Mouse (Mus musculus): ENCODE data around the gene Amz1.

The Amz1 gene

DNA sequence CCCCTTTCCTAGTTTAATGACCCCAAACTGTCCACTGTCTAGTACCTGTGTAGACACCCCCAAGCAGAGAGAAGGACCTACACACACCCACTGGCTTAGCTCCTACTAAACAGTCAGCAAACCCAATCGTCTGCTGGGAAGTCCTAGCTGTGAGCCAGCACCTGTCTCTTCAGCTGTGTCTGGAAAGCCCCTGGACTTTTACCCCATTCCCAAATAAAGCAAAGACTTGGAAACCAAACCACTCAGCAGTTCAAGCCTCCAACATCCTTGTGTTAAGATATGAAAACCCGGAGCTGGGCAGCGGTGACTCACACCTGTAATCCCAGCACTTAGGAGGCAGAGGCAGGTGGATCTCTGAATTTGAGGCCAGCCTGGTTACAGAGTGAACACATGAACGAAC, 42.6 kb downstream of the Amz1 start:
- no peak for DNase-seq (ENCODE audit: low read depth, low spot score)

DNA sequence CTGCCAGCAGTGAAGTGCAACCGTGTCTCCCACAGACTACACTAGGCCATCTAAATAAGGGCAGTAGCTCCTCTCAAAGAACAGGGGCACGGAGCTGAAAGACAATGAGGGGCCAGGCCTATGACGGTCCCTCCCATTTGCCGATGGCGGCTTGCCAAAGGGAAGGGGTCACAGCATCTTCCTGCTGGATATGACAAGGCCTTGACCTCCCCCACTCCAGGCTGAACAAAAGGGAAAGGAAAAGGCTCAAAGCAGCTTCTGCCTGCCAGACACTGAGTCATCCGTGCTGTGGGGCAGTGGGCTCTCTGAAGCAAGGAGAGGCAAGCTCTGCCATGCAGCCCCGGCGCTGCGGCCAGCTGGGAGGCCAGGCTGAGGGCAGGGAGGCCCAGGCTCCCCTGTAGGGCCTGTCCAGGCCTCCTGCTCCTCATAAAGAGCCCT, 43.8 kb downstream of the Amz1 start:
- peak; percentile 49 for DNase-seq (ENCODE audit: low read depth, low spot score)

DNA sequence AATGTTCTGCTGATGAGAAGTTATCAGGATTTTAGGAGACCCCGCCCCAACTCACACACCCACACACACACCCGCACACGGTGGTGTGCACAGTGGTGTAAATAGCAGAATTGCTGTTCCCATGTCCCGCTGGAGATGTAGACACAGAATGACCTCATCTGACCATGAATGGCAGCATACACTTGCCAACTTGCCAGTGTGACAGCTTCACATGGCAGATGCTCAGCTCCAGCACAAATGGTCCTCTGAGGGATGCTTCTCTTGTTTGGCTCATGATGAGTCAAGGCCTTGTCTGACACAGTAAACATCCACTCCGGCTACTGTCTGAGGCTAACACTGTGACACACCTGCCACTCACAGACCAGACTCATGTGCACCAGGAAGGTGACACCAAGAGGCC, 44.4 kb downstream of the Amz1 start:
- DNase-seq (ENCODE audit: low read depth, low spot score): no peak

DNA sequence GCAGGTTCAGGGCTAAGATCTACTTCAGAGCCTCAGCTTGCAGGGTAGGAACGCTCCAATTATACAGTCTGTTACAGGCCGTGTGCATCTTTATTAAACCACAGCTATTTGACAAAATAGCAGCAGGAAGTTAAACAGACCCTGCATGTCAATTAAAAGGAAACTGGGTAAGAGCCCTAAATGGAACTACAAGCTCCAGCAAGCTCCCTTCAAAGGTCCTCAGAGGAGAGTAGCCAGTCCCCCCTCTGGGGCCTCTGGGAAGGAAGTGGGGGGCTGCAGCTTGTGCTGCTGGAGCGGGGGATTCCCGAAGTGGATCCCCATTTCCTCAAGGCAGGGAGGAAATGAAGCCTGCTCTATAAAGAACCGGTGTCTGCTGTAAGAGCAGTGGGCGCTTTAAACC, 47.7 kb downstream of the Amz1 start:
- no peak for DNase-seq (ENCODE audit: low read depth, low spot score)

DNA sequence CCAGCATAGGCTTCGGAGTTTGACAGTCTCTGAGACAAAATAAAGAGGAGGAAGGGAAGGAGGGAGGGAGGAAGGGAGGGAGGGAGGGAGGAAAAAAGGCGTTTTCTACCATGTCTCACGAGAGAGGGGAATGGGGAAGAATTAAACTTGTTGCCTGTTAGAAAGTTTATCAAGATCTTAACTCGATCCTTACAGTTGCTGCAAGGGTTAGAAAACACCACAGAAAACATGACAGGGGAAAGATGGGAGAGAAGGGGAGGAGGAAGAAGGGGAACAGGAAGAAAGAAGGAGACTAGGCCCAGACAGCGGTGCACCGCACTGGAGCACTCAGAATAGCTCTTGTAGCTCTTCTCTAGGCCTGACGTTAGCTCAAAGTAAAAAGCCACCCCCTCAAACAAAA, 48.2 kb downstream of the Amz1 start:
- no peak for DNase-seq (ENCODE audit: low read depth, low spot score)

DNA sequence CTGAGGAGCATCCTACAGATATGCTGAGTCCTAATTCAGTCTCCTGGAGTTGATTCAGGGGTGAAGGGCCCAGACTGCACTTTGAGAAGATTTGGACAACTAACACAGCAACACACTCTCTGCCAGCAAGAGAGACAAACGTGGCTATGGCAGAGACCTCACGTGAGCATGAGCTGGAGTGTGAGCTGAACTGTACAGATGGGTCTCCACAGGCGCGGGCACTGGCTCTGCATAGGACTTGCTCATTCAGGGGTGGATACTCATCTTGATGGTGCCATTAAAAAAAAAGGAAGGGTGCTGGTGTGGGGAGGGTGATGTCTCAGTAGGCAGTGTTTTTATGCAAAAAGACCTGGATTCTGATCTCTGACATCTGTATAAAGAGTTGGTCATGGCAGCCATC, 51.2 kb downstream of the Amz1 start:
- no peak for DNase-seq (ENCODE audit: low read depth, low spot score)

DNA sequence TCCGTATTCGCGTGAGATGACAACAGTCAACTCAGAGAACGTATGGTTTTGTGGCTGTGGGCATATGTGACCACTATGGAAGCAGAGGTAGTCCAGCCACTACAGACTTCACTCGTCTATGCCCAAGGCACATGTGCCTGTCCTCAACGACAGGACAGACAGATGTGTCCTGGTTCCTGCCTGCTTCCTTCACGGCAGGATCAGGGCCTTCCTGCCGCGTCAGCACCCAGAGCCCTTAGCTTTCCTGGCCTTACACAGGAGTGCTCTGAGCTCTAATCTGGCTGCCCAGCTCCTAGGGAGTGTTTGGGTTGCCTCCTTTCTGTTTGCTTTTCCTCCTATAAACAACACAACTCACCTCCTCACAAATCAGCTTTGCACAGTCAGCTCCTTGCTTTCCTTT, 53.0 kb downstream of the Amz1 start:
- no peak for DNase-seq (ENCODE audit: low read depth, low spot score)

DNA sequence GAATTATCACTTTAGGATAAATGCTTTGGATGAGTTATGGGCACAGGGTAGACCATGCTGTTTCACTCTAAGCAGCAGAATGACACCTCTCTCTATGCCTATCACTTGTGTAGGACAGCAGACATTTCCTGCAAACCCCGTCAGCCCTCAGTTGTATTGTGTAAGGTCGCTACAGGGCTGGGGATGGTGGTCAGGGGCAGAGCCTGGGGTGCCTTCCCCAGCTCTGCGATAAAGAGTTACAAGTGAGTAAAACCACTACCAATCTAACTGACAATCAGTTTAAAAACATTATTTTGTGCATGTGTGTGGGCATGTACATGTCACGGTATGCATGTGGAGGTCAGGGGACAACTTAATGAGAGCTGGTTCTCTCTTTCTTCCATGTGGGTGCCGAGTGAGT, 57.2 kb downstream of the Amz1 start:
- no peak for DNase-seq (ENCODE audit: low read depth, low spot score)

DNA sequence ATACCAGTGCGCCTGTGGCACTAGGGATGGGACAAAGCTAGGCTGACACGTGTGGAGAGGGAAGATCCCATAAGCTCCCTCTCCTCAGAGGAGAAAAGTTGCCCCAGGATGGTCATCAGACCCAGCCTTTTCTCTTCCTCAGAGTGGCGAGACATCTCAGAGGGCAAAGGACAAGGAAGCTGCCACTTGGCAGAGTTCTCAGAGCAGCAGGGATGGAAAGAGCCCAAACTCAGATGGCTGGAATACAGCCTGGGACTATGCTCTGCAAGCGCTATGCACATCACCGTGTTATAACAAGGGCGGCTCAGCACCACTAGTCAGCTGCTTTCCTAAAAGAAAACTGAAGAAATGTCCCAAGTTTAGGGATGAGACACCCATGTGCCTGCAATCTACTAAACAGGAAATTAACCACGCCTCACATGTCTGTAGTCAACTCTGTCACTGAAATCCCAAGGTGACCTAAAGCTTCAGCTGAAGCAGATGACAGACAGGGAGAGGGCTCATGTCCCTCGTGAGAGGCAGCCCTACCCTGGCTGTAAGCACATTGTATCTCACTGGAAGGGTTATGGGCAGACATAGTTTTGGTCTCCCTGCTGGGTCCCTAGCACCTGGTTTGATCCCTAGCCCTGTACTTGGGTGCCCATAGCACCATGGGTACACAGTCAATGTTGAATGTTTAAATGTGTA, 58.1 kb downstream of the Amz1 start:
- DNase-seq (ENCODE audit: low read depth, low spot score): no peak

DNA sequence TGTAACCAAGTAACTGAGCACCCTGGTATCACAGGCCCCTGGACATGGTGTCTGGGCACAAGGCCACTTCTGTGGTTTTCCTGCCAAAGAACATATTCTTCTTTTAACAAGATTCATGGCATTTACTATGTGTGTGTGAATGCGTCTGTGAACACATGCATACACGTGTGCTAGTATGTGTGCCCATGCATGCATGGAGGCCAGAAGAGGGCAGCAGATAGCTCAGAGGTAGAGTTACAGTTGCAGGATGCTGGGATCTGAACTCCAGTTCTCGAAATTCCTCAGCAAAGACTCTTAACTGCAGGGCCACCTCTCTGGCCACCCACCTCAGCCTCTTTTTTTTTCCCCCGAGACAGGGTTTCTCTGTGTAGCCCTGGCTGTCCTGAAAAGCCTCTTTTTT, 59.6 kb downstream of the Amz1 start:
- DNase-seq (ENCODE audit: low read depth, low spot score): no peak

DNA sequence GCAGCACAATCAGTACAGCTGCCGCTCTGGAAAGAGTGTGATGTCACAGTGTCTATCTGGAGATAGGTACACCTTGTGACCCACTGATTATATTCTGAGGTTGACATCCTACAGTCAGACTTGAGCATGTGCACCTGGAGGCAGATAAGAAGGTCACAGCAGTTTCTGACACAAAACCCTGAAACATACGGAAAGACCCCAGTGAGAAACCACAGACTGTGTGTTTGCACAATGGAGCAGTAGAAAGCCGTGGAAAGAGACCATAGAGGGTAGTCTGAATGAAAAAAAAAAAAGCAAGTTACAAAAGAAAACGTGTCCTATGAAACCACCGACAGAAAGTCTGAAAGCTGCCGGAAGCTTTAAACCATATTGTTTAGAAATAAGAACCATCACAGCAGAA, 60.4 kb downstream of the Amz1 start:
- no peak for DNase-seq (ENCODE audit: low read depth, low spot score)

DNA sequence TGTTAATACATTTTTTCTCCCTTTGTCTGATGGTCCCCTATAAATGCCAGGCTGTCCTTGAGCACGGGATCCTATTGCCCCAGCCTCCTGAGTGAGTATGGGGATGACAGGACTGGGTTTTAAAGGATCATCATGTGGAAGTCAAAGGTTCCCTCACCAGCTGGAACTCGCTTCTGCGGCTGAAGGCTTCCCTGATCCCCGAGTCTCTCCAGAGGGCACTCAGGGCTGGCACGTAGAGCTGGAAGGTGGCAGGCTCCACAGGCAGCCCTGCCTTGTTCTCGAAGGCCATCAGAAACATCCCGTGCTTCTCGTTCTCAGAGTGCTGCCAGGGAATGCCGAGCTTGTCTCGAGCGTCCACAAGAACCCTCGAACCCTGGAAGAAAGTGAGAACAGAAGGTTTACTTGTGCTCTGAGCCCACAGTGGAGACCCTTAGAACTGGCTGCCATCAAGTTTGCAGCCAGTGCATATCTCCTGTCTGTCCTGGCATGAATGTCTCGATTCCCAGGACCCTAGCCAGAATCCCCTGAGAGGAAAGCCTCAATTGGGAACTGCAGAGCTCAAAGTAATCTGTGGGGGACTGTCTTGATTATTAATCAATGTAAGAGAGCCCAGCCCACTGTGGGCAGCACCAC, 61.4 kb downstream of the Amz1 start:
- DNase-seq (ENCODE audit: low read depth, low spot score): no peak

DNA sequence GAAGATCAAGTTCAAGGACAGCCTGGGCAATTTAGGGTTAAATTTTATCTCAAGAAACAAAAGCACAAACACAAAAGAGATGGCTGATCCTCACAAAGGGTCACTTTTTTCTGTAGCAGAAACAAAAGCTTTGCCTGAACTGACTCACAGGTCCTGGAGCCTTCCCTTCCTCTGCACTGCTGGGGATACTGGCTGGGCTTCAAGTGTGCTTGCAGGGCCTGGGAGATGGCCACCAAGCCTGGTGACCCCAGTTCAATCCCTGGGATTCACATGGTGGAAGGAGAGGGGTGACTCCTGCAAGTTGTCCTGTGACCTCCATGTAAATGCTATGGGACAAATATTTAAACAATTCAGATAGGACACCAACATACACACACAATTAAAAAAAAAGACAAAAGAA, 65.6 kb downstream of the Amz1 start:
- no peak for DNase-seq (ENCODE audit: low read depth, low spot score)

DNA sequence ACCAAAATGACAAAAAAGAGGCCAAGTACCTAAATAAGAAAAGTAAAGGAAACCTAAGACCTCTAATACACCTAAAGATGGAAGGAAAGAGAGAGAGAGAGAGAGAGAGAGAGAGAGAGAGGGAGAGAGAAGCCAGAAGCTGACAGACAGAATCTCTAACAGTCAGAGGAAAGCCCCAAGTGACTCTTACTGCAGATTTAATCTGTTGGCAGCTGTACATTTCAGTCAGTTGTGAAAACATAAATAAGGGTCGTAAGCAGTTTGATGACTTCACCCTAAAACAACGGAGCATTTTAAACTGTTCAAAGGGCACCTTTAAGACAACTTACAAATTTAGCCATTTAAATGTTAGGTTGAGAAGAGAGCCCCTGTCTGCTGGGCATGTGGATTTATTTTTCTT, 66.5 kb downstream of the Amz1 start:
- DNase-seq (ENCODE audit: low read depth, low spot score): no peak

DNA sequence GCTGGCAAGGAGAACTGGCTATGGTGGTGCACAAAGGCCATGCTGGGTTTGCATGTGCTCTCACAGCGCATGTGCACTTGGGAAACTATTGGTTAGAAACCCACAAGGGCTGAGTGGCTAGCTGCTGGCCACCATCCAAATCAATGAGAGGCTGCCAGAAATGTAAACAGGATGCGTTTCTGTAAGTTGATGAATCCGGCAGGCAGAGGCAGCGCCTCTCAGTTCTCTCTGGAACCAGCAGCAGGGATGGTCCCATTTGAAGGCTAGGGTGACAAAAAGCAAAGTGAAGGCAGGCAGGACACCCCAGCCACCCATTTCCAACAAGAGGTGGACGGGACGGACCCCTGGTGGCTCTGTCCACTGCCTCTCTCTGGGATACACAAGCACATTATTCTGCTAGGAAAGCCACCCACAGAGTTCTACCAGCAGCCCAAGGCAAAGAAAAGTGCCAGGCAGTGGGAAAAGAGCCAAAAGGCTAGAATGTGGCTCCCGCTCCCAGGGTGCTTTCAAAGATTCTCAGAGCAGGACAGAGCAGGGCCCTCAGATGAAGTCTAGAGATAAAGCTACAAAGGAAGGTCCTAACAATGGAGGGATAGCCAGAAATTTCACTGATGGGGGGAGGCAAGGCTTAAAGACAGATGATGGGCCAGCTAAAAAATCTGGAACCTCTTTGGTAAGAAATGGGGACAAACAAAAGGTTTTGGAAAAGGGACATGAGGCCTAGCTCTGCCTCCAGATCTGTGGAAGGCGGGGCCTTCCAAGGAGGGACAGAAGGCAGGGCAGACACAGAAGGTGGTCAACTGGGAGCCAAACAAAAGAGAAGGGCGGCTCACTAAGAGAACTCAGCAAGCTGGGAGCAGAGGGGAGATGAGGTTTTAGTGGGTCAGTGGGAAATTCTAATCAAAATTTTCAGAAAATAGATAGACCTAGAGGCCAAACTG, 67.3 kb downstream of the Amz1 start:
- peak; percentile 33 for DNase-seq (ENCODE audit: low read depth, low spot score)

DNA sequence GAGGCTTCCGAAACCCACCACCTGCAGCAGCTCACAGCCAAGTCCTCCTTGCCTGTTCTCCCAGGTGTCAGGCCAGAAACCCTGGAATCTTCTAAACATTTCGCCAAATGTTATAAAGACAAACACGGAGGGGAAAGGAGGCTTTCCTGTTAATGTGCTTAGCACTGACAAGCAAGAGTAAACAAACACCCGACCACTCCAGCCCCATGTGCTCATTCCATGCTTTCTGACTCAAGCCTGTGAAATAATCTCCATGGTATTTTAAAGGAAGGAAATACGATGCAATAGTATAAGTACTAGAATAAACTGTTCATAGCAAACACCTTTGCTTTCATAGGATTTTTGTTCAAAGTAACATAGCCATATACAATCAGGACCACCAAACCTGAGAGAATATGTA, 68.3 kb downstream of the Amz1 start:
- no peak for DNase-seq (ENCODE audit: low read depth, low spot score)

DNA sequence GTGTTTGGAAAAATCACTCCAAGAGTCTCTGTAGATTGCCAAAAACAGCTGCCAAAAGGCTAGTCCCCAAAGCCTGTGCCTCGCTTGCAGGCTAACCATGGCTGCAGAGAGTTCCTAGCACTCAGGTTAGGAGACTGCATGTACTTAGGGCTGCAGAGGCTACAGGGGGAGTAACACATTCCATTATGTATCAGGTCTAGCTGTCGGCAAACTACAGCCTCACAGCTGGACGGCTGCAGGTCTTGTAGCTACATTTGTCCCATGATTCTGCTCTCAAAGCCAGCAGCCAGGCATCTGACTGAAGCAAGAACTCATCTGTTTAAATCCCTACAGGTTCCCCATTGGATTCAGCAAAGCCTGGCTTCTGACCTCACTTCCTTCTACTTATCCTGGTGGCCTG, 70.8 kb downstream of the Amz1 start:
- DNase-seq (ENCODE audit: low read depth, low spot score): no peak

DNA sequence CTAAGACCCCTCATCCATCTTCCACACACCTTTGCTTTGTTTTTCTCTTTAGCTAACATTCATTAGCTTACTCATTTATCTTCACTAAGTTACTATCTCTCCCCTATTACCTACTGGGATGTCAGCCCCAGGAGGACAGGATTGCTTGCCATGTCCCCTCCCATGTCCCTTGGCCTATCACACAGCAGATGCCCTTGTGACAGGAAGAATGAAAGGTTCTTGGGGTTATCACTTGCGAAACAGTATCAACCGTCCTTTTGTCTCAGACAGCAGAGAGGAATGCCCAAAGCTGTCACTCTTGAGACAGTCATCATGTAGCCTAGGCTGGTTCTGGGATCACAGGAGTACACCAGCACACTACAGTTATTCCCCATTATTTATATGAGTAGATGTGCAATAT, 71.2 kb downstream of the Amz1 start:
- DNase-seq (ENCODE audit: low read depth, low spot score): no peak

DNA sequence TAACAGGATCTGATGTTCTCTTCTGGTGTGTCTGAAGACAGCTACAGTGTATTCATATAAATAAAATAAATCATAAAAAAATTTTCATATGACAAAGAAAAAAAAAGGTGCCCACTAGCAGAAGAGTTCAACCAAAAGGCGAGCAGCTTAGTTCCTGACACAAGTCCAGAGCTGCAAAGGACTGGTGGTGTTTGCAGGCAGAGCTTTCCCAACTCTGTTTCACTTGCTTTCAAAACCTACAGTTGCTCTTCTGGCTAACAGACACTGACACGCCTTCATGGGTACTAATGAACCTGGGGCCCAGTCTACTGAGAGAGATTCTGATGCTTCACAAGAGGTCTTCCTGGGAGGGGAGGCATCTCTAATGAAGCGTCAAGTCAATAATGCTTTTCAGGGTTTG, 72.1 kb downstream of the Amz1 start:
- no peak for DNase-seq (ENCODE audit: low read depth, low spot score)

DNA sequence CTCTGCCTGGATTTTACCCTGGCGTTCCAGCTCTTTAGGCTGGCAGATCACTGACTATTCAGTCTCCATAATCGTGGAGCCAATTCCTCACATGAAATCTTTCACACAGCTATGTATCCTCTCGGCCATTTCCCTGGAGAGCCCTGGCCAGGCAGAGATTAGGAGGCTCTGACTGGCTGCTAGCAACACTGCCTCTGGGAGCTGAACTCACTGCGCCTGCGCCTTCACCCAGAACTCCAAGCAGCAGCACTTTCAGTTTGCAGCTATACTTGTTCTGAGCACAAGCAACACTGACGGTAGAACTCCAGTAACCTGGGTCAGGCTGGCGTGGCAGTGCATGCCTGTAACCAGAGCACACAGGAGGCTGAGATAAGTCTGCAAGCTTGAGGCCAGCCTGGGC, 74.2 kb downstream of the Amz1 start:
- no peak for DNase-seq (ENCODE audit: low read depth, low spot score)

DNA sequence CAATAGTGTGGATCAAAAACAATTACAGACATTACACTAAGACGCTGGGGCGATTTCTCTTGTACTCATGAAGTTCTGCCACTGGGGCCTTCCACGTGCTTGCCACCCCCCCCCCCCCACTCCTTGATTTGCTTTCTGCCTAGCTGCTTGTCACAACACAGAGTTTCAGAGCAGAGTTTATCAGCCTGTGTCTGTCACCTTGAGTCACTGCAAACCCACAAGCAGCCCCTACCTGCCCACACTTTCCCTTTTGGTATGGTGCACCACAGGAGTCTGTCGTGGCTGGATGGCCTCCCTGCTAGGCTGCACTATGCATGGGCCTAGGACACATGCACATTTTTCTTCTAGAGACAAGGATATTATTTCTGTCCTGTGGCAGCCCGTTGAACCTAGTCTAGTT, 74.8 kb downstream of the Amz1 start:
- no peak for DNase-seq (ENCODE audit: low read depth, low spot score)

DNA sequence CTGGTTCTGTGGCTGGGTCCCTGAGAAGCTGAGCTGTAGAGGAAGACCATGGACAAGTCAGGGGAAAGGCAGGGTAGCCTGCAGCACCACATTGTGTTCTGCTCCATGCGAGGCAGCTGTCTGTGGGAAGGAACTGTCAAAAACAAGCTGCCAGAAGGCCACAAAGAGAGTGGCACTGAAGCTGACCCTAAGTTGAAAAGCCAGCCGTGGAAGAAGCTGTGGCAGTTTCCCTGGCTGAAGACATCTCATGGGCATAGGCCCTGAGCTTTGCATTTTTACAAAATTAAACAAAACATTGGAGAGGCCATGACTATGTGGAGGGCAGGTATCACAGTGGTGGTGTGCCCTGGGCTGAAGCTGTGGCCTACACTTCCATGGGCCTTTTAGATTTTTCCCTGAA, 75.3 kb downstream of the Amz1 start:
- no peak for DNase-seq (ENCODE audit: low read depth, low spot score)

Data from retina, postnatal 7 days (tissue).